Mouse (Mus musculus) left cerebral cortex, adult 8-10 months (tissue): ENCODE measurements around the gene Zfp791. TPM values are rescaled to one million over a fixed set of nuclear protein-coding genes. Genes with fewer than 3 reads are reported as not detected.

Source experiments
- microRNA-seq, 2 experiments: library from miRNA; unstranded; fragments of <30 nt; microRNA quantifications; one replicate each; pipeline ENCODE4 v1.2.0; 2022
- total RNA-seq, 4 experiments: library from RNA; stranded (reverse); gene quantifications; 2 replicates each; pipeline ENCODE4 v1.2.4; 2022

The Zfp791 gene
- total RNA-seq, 4 experiments from 2014 or later = 6.5 to 10.2 (median 8.2) TPM

Small RNAs within 50 kb of the gene (microRNA-seq; reads per million reads assigned to microRNA genes)
- gene Gm23388 (0 to 0.21 reads per million in 2 experiments), gene Mir7070 (1.3 to 5.7 reads per million in 2 experiments)

Other genes starting within 250 kb of the Zfp791 start
- gene Gcdh, start 229.2 kb downstream of the Zfp791 start, total RNA-seq = 10 to 100 TPM; 29.8 to 43.0 (median 36.5) TPM
- gene Klf1, start 221.2 kb downstream of the Zfp791 start, total RNA-seq = not detected
- gene Dnase2a, start 214.5 kb downstream of the Zfp791 start, total RNA-seq = 10 to 100 TPM in 1 of 4 experiments, 1 to 10 TPM in 3; 5.0 to 12.2 (median 7.1) TPM
- 10 to 100 TPM; 69.1 to 76.7 (median 74.1) TPM for gene Mast1, start 185.7 kb downstream of the Zfp791 start, total RNA-seq
- 1 to 10 TPM; 1.2 to 1.5 (median 1.3) TPM for gene Rtbdn, start 176.1 kb downstream of the Zfp791 start, total RNA-seq
- gene Gm49661, start 153.7 kb downstream of the Zfp791 start, total RNA-seq = 1 to 10 TPM in 1 of 4 experiments, not detected in 3; 1.8 TPM
- gene Prdx2, start 153.5 kb downstream of the Zfp791 start, total RNA-seq = 100 to 1,000 TPM; 328 to 384 (median 347) TPM
- gene Rnaseh2a, start 153.3 kb downstream of the Zfp791 start, total RNA-seq = 10 to 100 TPM; 45.9 to 60.0 (median 49.6) TPM
- 10 to 100 TPM; 39.3 to 88.9 (median 65.7) TPM for gene Junb, start 144.4 kb downstream of the Zfp791 start, total RNA-seq
- 10 to 100 TPM in 2 of 4 experiments, 1 to 10 TPM in 2; 9.0 to 13.0 (median 10.3) TPM for gene Hook2, start 132.5 kb downstream of the Zfp791 start, total RNA-seq
- not detected for gene Best2, start 108.6 kb downstream of the Zfp791 start, total RNA-seq
- 100 to 1,000 TPM; 126 to 130 (median 127) TPM for gene Asna1, start 97.8 kb downstream of the Zfp791 start, total RNA-seq
- 100 to 1,000 TPM; 100 to 127 (median 115) TPM for gene Trir, start 96.3 kb downstream of the Zfp791 start, total RNA-seq
- 100 to 1,000 TPM; 134 to 186 (median 156) TPM for gene Tnpo2, start 86.2 kb downstream of the Zfp791 start, total RNA-seq
- gene Fbxw9, start 63.0 kb downstream of the Zfp791 start, total RNA-seq = 10 to 100 TPM; 20.1 to 22.0 (median 21.1) TPM
- gene Gm5741, start 55.1 kb downstream of the Zfp791 start, total RNA-seq = not detected
- 10 to 100 TPM; 63.5 to 75.3 (median 64.9) TPM for gene Dhps, start 51.3 kb downstream of the Zfp791 start, total RNA-seq
- gene Wdr83os, start 42.4 kb downstream of the Zfp791 start, total RNA-seq = 10 to 100 TPM; 51.1 to 64.5 (median 59.6) TPM
- gene Wdr83, start 41.8 kb downstream of the Zfp791 start, total RNA-seq = 10 to 100 TPM; 20.0 to 35.2 (median 26.5) TPM
- gene Man2b1, start 39.8 kb downstream of the Zfp791 start, total RNA-seq = 10 to 100 TPM; 33.3 to 74.2 (median 49.2) TPM
- not detected for gene Cks1brt, start 28.8 kb upstream of the Zfp791 start, total RNA-seq
- not detected for gene Olfr371, start 102.9 kb upstream of the Zfp791 start, total RNA-seq
- gene Orc6, start 176.5 kb upstream of the Zfp791 start, total RNA-seq = 10 to 100 TPM; 25.7 to 30.9 (median 28.3) TPM
- gene Vps35, start 176.7 kb upstream of the Zfp791 start, total RNA-seq = 100 to 1,000 TPM; 121 to 134 (median 127) TPM